Mouse (Mus musculus) neural tube, embryonic 12.5 days (tissue): Measurements from ENCODE around the gene Arid1b. TPM values are rescaled to one million over a fixed set of nuclear protein-coding genes. Genes with fewer than 3 reads are reported as not detected.
A peak's percentile ranks its signal among the peaks of the same experiment; 100 is the strongest.

Experiments
- ATAC-seq: fragments of 200-750 bp; cut with Nextera tagmentation; 2 replicates; pipeline ENCODE4 v1.8.0; 2017; ENCODE audit warnings: low read depth, mild to moderate bottlenecking, moderate TSS enrichment, moderate library complexity; ENCODE audit not compliant: low FRiP score
- H3K27ac ChIP-seq: fragments of 300-500 bp; sonication (generic); 2 replicates; pipeline ENCODE4 v1.5.1; 2016
- H3K27me3 ChIP-seq: fragments of 300-500 bp; sonication (generic); replicated peaks from 2 replicates; pipeline ENCODE4 v1.6.1; 2016; ENCODE audit warnings: mild to moderate bottlenecking
- H3K36me3 ChIP-seq: fragments of 300-500 bp; sonication (generic); 2 replicates; pipeline ENCODE4 v1.6.1; 2016; ENCODE audit warnings: mild to moderate bottlenecking
- H3K4me1 ChIP-seq: fragments of 300-500 bp; sonication (generic); 2 replicates; pipeline ENCODE4 v1.6.1; 2016
- H3K4me2 ChIP-seq: fragments of 300-500 bp; sonication (generic); replicated peaks from 2 replicates; pipeline ENCODE4 v1.6.1; 2016; ENCODE audit warnings: mild to moderate bottlenecking
- H3K4me3 ChIP-seq: fragments of 300-500 bp; sonication (generic); 2 replicates; pipeline ENCODE4 v1.5.1; 2016
- H3K9ac ChIP-seq: fragments of 300-500 bp; sonication (generic); 2 replicates; pipeline ENCODE4 v1.6.1; 2016; ENCODE audit warnings: mild to moderate bottlenecking
- H3K9me3 ChIP-seq: fragments of 300-500 bp; sonication (generic); 2 replicates; pipeline ENCODE4 v1.6.1; 2016; ENCODE audit warnings: mild to moderate bottlenecking
- WGBS: fragments of 180-500 bp; shearing (Covaris S2); methylation state at CpG from one replicate; pipeline ENCODE4 v1.1.7; 2016; 5-methylcytosine and 5-hydroxymethylcytosine counted together
- polyA plus RNA-seq: library from polyadenylated mRNA; unstranded; fragments of >200 nt; fragmentation: Nextera tagmentation; extraction: Ambion mirVana; gene quantifications from 2 replicates; pipeline ENCODE4 v1.2.1, GENCODE M21; 2016

The Arid1b gene
- polyA plus RNA-seq, 1 experiment from 2014 or later: 18.7 TPM

DNA sequence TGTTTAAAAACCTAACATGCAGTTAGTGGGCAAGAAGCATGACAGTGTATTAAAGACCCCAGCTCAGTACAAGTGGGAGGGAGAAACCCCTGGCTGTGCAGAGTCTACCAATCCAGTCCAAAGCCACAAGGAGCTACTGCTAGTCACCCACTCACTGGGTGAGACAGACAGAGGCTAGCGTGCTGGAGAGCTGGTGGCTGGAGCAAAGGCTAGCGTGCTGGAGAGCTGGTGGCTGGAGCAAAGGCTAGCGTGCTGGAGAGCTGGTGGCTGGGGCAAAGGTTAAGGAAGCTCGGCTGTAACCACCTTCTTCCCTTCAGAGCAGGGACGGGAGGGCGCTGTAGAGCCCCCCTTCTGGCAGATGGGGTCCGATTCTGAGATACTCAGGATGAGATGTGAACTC, 320.6 kb downstream of the Arid1b start:
- Histone ChIP-seq H3K27ac (no peak overlapping the region), H3K4me3 (no peak overlapping the region), H3K4me1 (no peaks in the 10 kb centered on the region), H3K36me3 (peaks cover 23% of the 10 kb centered on the region), H3K9ac (no peak overlapping the region), H3K4me2 (no peak overlapping the region), H3K9me3 (no peaks in the 10 kb centered on the region), H3K27me3 (no peaks in the 10 kb centered on the region)
- whole genome bisulfite sequencing: 60% methylated on average over 7 of the region's 7 CpGs
- no peak for ATAC-seq

DNA sequence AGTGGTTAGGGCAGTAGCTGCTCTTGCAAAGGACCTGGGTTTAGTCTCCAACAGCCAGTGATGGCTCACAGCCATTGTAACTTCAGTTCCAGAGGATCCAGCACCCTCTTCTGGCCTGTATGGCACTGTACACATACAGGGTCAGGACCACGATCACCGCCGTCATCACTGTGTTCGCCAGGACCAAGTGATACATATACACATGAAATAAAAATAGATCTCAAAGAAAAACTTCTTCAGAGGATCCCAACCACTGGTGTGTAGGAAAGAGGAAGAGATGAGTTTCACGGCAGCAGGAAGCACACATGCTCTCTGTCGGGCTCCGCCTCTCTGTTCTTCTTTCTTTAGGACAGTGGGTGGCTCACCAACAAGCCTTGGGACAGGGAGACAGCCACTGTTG, 322.4 kb downstream of the Arid1b start:
- Histone ChIP-seq H3K9me3 (no peaks in the 10 kb centered on the region), H3K27me3 (0 out of 2 replicates have a peak, but pooled peaks cover 2% of the 10 kb centered on the region), H3K4me1 (no peaks in the 10 kb centered on the region), H3K4me2 (no peak overlapping the region), H3K9ac (no peak overlapping the region), H3K4me3 (no peak overlapping the region), H3K27ac (no peak overlapping the region), H3K36me3 (peaks cover 33% of the 10 kb centered on the region)
- ATAC-seq: no peak
- 88% methylated on average over 7 of the region's 7 CpGs for WGBS

DNA sequence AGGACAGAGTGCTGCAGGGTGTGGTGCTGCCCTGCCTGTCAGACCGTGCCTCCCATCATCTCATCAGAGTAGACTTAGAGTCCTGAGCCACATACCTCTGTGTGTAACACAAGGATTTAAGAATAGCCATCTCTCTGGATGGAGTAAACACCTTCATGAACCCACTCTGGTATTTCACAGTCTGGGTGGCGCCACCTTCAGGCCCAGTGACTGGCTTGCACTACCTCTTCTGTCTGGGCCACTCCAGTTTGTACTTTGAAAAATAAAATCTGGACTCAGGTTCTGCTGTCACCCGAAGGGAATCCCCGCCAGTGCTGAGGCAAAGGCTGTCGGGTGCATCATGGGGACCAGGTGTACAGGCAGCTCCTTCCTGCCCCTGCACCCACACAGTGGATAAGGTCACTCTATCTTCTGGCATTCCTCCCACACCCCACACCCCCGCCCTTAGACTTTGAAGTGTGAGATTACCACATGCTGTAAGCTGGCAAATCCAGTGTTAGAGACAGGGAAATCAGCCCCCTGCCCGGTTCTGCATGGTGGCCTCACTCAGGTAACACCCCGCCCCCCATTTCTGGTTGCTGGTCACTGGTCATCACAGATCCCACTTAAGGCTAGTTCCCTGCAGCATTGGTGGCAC, 327.6 kb downstream of the Arid1b start:
- Histone ChIP-seq H3K9ac (no peak overlapping the region), H3K27ac (no peak overlapping the region), H3K4me3 (no peak overlapping the region), H3K4me2 (no peak overlapping the region), H3K36me3 (peaks cover 35% of the 10 kb centered on the region), H3K9me3 (no peaks in the 10 kb centered on the region), H3K4me1 (peaks cover 46% of the 10 kb centered on the region), H3K27me3 (peaks cover 9% of the 10 kb centered on the region; the same call in 1 of the 2 replicates)
- 78% methylated on average over 8 of the region's 8 CpGs for WGBS
- ATAC-seq: no peak

DNA sequence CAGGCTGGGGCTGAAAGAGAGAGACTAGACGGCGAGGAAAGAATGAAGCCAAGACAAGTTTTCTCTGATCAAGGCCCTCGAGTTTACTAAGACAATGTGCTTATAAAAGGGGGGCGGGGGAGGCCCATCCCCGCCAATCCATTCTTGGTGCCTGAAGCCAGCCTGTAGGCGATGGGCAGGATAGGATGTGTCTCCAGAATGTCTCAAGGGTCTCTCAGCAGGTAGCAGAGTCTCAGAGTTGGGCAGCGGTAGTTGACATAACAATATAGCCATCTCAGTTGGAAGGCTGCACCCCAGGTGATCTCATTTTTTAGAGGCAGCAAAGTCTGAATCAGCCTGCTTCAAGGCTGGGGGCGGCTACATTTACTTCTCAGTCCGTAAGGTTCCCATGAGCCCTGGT, 328.5 kb downstream of the Arid1b start:
- Histone ChIP-seq H3K9ac (no peak overlapping the region), H3K4me3 (no peak overlapping the region), H3K4me2 (no peak overlapping the region), H3K4me1 (peaks cover 46% of the 10 kb centered on the region), H3K36me3 (peaks cover 41% of the 10 kb centered on the region), H3K9me3 (no peaks in the 10 kb centered on the region), H3K27ac (no peak overlapping the region), H3K27me3 (peaks cover 14% of the 10 kb centered on the region; the same call in 1 of the 2 replicates)
- no peak for ATAC-seq
- WGBS: 57% methylated on average over 9 of the region's 9 CpGs

DNA sequence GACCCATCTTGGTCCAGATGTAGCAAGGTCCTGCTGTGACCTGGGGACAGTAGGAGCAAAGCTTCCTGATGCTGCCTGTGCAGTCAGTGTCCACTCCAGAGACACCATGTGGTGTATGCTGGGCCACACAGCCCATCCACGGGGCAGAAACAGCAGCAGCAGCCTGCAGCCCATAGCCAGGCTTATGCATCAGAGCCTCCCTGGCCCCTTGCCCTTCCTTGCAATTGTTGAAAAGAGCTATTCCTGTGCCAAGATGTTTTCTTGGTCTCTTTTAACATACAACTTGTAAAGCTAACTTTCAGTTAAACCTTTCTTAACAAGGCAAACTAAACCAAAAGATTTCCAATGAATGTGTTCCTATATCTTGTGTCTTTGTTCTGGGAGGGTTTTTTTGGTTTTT, 329.6 kb downstream of the Arid1b start:
- Histone ChIP-seq H3K4me2 (0 out of 2 replicates have a peak overlapping the region, but pooled peaks have one; percentile 10), H3K36me3 (peaks cover 48% of the 10 kb centered on the region), H3K27ac (peak overlapping the region; percentile 12; the same call in 1 of the 2 replicates), H3K9me3 (no peaks in the 10 kb centered on the region), H3K4me3 (no peak overlapping the region), H3K27me3 (peaks cover 18% of the 10 kb centered on the region; the same call in 1 of the 2 replicates), H3K4me1 (peaks cover 46% of the 10 kb centered on the region), H3K9ac (no peak overlapping the region)
- no peak for ATAC-seq
- WGBS: 15% methylated on average over 1 of the region's 1 CpGs

GRCm38 (mm10) chr17:5324236-5324876, 330.2 kb downstream of the Arid1b start:
- Histone ChIP-seq H3K4me3 (no peak overlapping the region), H3K4me2 (no peak overlapping the region), H3K27ac (peak overlapping the region; percentile 28; the same call in 1 of the 2 replicates), H3K9me3 (no peaks in the 10 kb centered on the region), H3K27me3 (peaks cover 18% of the 10 kb centered on the region; the same call in 1 of the 2 replicates), H3K4me1 (peaks cover 51% of the 10 kb centered on the region), H3K36me3 (peaks cover 47% of the 10 kb centered on the region), H3K9ac (no peak overlapping the region)
- ATAC-seq: peak; percentile 81
- 3% methylated on average over 10 of the region's 10 CpGs for WGBS

DNA sequence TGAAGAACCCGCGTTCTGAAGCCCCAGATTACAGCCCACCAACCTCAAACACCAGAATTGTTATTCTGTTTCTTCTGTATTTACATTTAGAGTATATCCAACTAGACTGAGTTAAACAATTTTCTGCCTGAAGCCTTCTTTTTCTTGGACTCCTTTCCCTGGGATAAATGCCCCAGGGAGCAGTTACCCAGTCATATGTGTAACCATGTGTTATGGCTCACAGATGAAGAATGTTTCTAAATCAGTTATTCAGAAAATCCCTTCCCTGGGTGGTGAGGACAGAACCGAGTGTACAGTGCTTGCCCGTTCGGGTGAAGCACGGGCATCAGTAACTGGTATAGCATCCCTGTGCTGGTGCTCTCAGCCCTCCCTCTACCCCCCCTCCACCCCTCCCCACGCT, 332.6 kb downstream of the Arid1b start:
- 83% methylated on average over 7 of the region's 7 CpGs for WGBS
- Histone ChIP-seq H3K9me3 (no peaks in the 10 kb centered on the region), H3K36me3 (peaks cover 47% of the 10 kb centered on the region), H3K9ac (no peak overlapping the region), H3K27me3 (peaks cover 15% of the 10 kb centered on the region; the same call in 1 of the 2 replicates), H3K4me3 (no peak overlapping the region), H3K27ac (no peak overlapping the region), H3K4me2 (no peak overlapping the region), H3K4me1 (peaks cover 58% of the 10 kb centered on the region)
- no peak for ATAC-seq

DNA sequence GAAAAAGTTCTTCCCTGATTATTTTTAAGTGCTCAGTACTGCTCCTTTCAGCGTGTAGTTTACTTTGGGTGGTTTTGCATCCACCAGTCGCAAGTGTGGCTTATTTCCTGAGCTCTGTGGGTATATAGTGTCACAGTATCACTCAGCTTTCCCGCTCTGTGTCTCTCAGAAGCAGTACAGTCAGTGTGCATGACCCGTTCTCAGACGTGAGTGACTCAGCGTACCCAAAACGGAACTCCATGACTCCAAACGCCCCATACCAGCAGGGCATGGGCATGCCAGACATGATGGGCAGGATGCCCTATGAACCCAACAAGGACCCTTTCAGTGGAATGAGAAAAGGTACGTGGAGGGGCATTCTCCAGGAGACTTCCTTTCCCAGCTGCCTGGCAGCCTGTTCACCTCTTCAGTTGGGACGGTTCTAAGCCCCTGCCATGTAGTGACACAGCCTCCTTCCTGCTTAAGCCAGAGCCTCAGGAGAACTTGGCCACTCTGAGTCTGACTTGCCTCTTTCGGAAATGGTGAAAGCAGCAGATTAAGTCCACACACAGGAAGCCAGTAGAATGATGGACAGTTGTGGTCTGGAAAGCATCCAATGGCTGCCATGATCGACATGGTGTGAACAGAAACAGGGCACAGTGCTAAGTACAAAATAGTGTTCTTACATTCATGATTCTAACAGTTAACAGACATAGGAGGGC, 333.5 kb downstream of the Arid1b start:
- Histone ChIP-seq H3K9me3 (no peaks in the 10 kb centered on the region), H3K4me3 (no peak overlapping the region), H3K36me3 (peaks cover 46% of the 10 kb centered on the region), H3K4me2 (no peak overlapping the region), H3K27ac (no peak overlapping the region), H3K4me1 (peaks cover 50% of the 10 kb centered on the region), H3K9ac (no peak overlapping the region), H3K27me3 (peaks cover 9% of the 10 kb centered on the region; the same call in 1 of the 2 replicates)
- ATAC-seq: no peak
- WGBS: 94% methylated on average over 12 of the region's 12 CpGs

GRCm38 (mm10) chr17:5329478-5329877, 335.3 kb downstream of the Arid1b start:
- ATAC-seq: no peak
- H3K27ac ChIP-seq: no peak overlapping the region
- no peak overlapping the region for H3K4me3 ChIP-seq
- H3K9ac ChIP-seq: no peak overlapping the region
- peaks cover 31% of the 10 kb centered on the region for H3K4me1 ChIP-seq
- 80% methylated on average over 4 of the region's 4 CpGs for WGBS
- peaks cover 56% of the 10 kb centered on the region for H3K36me3 ChIP-seq
- peaks cover 9% of the 10 kb centered on the region; the same call in 1 of the 2 replicates for H3K27me3 ChIP-seq
- no peak overlapping the region for H3K4me2 ChIP-seq
- H3K9me3 ChIP-seq: no peaks in the 10 kb centered on the region

DNA sequence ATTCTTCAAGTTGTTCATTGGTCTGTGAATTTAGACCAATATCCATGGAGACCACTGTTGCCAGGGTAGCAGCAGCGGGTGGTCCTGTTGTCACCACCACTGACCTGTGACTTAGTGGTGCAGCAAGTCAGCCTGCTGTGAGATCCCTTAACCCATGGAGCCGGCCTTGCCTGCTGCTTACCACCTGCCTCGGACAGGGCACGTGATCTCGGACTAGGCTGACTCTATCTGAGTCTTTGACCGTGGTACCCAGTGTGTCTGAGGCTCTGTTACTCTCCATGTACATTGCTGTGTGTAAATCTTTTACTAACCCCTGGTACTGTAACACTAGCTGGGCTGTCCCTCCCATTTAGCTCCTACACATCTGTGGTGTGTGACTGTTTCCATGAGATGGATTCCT, 335.9 kb downstream of the Arid1b start:
- Histone ChIP-seq H3K27me3 (peaks cover 9% of the 10 kb centered on the region; the same call in 1 of the 2 replicates), H3K9me3 (no peaks in the 10 kb centered on the region), H3K27ac (no peak overlapping the region), H3K4me2 (no peak overlapping the region), H3K4me1 (peaks cover 27% of the 10 kb centered on the region), H3K4me3 (no peak overlapping the region), H3K9ac (no peak overlapping the region), H3K36me3 (peaks cover 62% of the 10 kb centered on the region)
- peak; percentile 56 for ATAC-seq
- 30% methylated on average over 6 of the region's 6 CpGs for WGBS

DNA sequence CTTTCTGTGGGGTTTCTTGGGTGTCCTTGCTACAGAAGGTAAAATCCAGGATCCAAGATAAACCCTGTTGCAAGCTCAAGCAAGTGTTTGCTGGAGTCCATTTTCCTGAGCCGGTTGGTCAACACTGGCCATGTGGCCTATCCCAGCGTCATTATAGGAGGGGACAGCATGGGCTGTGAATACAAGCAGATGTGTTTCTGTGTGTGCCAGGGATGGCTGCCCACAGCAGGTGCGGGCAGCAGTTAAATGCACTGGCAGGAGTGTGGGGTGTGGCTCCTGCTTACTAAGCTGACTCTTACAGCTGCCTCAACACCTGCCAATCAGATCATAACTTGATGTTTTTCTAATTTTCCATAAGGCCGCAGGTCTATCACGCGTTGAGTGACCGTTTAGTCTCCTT, 336.5 kb downstream of the Arid1b start:
- Histone ChIP-seq H3K27ac (no peak overlapping the region), H3K27me3 (peaks cover 9% of the 10 kb centered on the region; the same call in 1 of the 2 replicates), H3K36me3 (peaks cover 66% of the 10 kb centered on the region), H3K9me3 (no peaks in the 10 kb centered on the region), H3K9ac (no peak overlapping the region), H3K4me2 (no peak overlapping the region), H3K4me3 (no peak overlapping the region), H3K4me1 (peaks cover 21% of the 10 kb centered on the region)
- 91% methylated on average over 7 of the region's 7 CpGs for WGBS
- ATAC-seq: no peak

DNA sequence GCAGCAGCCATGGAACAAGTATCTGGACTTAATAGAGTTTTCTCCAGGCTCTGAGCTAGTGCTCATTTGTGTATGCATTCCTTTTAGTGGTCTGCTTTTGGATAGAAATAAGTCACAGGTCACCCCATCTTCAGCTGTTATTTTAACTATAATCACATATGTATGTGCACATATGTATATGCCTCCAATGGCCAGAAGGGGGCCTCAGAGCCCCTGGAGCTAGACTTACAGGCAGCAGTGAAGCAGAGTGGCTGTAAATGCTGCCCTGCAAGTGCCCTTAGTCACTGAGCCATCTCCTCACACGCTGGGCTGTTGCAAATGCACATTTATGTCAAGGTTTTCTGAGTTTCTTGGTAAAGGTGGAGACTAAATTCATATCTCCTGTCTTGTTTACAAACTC, 337.3 kb downstream of the Arid1b start:
- ATAC-seq: no peak
- WGBS: 74% methylated on average over 1 of the region's 1 CpGs
- Histone ChIP-seq H3K9ac (no peak overlapping the region), H3K4me3 (no peak overlapping the region), H3K36me3 (peaks cover 73% of the 10 kb centered on the region), H3K4me1 (peaks cover 16% of the 10 kb centered on the region; the same call in 1 of the 2 replicates), H3K9me3 (no peaks in the 10 kb centered on the region), H3K4me2 (no peak overlapping the region), H3K27ac (no peak overlapping the region), H3K27me3 (peaks cover 9% of the 10 kb centered on the region; the same call in 1 of the 2 replicates)
